Mouse (Mus musculus) liver, postnatal 0 days (tissue): ENCODE measurements at regions not wholly inside any gene's neighbourhood (a gene's known extent, or its start where the extent isn't known, plus 50 kb on each side); places are given as distances from the start of the nearest gene placed in this dataset.

Source experiments
- CTCF ChIP-seq: sonication (generic); IDR thresholded peaks from 2 replicates; pipeline ENCODE4 v1.5.1; 2016; ENCODE audit warnings: antibody characterized with exemption, low read depth
- EP300 ChIP-seq: IDR thresholded peaks from 2 replicates; pipeline ENCODE4 v1.6.1; 2016; ENCODE audit warnings: antibody characterized with exemption, low read depth, mild to moderate bottlenecking

- TF ChIP-seq CTCF (no peak), EP300 (no peak)
Measured at GRCm38 (mm10) chr8:74716030-74716429, 156.9 kb upstream of the Isx start.
